Comparison of ENCODE assay signal across 29 mouse cellular contexts in the genomic region with DNA sequence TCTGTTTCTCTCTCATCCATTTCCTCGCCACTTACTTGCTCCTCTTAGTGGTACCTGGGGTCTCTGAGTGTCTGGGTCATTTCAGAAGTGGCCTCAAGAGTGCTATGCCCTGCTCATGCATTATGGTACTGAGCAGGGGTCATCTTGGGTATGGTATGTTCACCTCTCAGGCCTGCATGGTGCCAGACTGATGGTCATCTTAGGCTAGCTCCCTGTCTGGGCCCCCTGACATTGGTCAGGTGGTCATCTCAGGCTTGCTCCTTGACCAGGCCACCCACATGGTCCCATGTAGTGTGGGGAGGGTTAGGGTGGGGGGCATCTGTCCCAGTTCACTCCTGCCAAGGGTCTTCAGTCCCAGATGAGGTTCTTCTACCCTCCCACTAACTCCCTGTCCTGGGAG. TPM values are rescaled to one million over a fixed set of nuclear protein-coding genes. Genes with fewer than 3 reads are reported as not detected.
"Had no signal": no experiment of that assay in that cellular context is flagged by ENCODE, and none has a peak within 500 bp of the region (broad histone marks: within the 10 kb centered on the region; RNA-seq: fewer than 3 reads in every experiment).

No protein-coding gene starts in this region.

- H3K27ac ChIP-seq: embryonic facial prominence, embryonic 10.5 days; embryonic facial prominence, embryonic 12.5 days; embryonic facial prominence, embryonic 13.5 days; embryonic facial prominence, embryonic 15.5 days; forebrain, embryonic 10.5 days; forebrain, embryonic 12.5 days; forebrain, embryonic 13.5 days; forebrain, embryonic 15.5 days; gastrocnemius, adult 2 months had no signal

- H3K36me3 ChIP-seq: embryonic facial prominence, embryonic 10.5 days; embryonic facial prominence, embryonic 12.5 days; embryonic facial prominence, embryonic 13.5 days; embryonic facial prominence, embryonic 15.5 days; forebrain, embryonic 10.5 days; forebrain, embryonic 12.5 days; forebrain, embryonic 15.5 days had no signal

- H3K9me3 ChIP-seq: embryonic facial prominence, embryonic 15.5 days; forebrain, embryonic 15.5 days had no signal

- H3K4me1 ChIP-seq: embryonic facial prominence, embryonic 10.5 days; embryonic facial prominence, embryonic 12.5 days; embryonic facial prominence, embryonic 13.5 days; embryonic facial prominence, embryonic 15.5 days; forebrain, embryonic 10.5 days; forebrain, embryonic 12.5 days; forebrain, embryonic 13.5 days; forebrain, embryonic 15.5 days had no signal

- H3K9ac ChIP-seq: embryonic facial prominence, embryonic 12.5 days; embryonic facial prominence, embryonic 13.5 days; embryonic facial prominence, embryonic 15.5 days; forebrain, embryonic 12.5 days; forebrain, embryonic 13.5 days; forebrain, embryonic 15.5 days; forebrain, postnatal 0 days had no signal

- ATAC-seq: forebrain, embryonic 13.5 days; forebrain, embryonic 14.5 days; forebrain, embryonic 15.5 days; forebrain, embryonic 16.5 days; forebrain, postnatal 0 days had no signal

- H3K4me2 ChIP-seq: embryonic facial prominence, embryonic 12.5 days; embryonic facial prominence, embryonic 13.5 days; embryonic facial prominence, embryonic 15.5 days; forebrain, embryonic 12.5 days; forebrain, embryonic 13.5 days; forebrain, embryonic 15.5 days had no signal

- H3K4me3 ChIP-seq: embryonic facial prominence, embryonic 10.5 days; embryonic facial prominence, embryonic 12.5 days; embryonic facial prominence, embryonic 13.5 days; embryonic facial prominence, embryonic 15.5 days; erythroblast, embryonic 14.5 days; forebrain, embryonic 10.5 days; forebrain, embryonic 12.5 days; forebrain, embryonic 13.5 days; forebrain, embryonic 15.5 days; gastrocnemius, adult 2 months had no signal

- DNase-seq: cerebellum, adult 18-20 months; cerebellum, adult 2 months; cerebellum, adult 8-10 months; cerebellum, adult 9-10 months; cerebellum, adult 9-11 months; cerebellum, postnatal 10 days; cerebellum, postnatal 14 days; cerebellum, postnatal 25 days; cerebellum, postnatal 36 days; embryo, embryonic 11 days; forebrain, postnatal 0 days; gastrocnemius, adult 2 months; gastrocnemius, postnatal 10 days; gastrocnemius, postnatal 14 days; gastrocnemius, postnatal 25 days; gastrocnemius, postnatal 36 days; heart, adult 18-20 months had no signal

- H3K27me3 ChIP-seq: embryonic facial prominence, embryonic 12.5 days; embryonic facial prominence, embryonic 15.5 days; forebrain, embryonic 12.5 days; forebrain, embryonic 13.5 days; forebrain, embryonic 15.5 days had no signal

RNA-seq across cellular contexts. Expression of a gene that starts 21.3 kb away (rescaled TPM):
- total RNA-seq: granulocyte monocyte progenitor cell, adult 5-6 weeks had no signal
- polyA plus RNA-seq: erythroblast, embryonic 14.5 days had no signal
